Mouse (Mus musculus): Measurements from ENCODE around the gene Slc24a3.

DNA sequence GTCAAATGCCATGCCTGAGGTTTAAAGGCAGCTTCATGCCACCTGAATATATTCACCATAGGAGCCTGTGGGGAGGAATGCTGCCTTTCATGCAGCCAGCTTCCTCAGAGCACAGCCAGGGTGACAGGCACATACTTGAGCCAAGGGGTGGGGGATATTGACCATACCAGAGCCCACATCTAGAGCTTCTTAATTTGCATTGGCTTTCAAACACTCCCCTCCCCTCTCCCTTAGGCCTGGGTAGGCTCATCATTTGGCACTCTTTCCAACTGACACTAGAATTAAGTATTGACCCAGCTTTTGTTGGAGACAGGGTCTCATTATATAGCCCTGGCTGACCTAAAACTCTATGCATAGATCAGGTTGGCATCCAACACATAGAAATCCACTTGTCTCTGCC lies 453.2 kb downstream of the Slc24a3 start:
- TF ChIP-seq POLR2A (IDR thresholded peaks at IDR 0.05; ENCODE audit: extremely low read depth, insufficient read depth, low read length): no peak
- no peak for TF ChIP-seq CTCF (IDR thresholded peaks at IDR 0.05; ENCODE audit: extremely low read depth, insufficient read depth, low read length)
